Mouse (Mus musculus): ENCODE measurements around the gene Mavs. TPM values are rescaled to one million over a fixed set of nuclear protein-coding genes. Genes with fewer than 3 reads are reported as not detected.
"Not testable (repeated sequence)": the region's sequence is repeated elsewhere in the genome, so short reads cannot be mapped to it uniquely, and the experiment has no call there.

Gene Mavs
- total RNA-seq, 2 experiments from 2014 or later, result 4.5 to 4.7 TPM

DNA sequence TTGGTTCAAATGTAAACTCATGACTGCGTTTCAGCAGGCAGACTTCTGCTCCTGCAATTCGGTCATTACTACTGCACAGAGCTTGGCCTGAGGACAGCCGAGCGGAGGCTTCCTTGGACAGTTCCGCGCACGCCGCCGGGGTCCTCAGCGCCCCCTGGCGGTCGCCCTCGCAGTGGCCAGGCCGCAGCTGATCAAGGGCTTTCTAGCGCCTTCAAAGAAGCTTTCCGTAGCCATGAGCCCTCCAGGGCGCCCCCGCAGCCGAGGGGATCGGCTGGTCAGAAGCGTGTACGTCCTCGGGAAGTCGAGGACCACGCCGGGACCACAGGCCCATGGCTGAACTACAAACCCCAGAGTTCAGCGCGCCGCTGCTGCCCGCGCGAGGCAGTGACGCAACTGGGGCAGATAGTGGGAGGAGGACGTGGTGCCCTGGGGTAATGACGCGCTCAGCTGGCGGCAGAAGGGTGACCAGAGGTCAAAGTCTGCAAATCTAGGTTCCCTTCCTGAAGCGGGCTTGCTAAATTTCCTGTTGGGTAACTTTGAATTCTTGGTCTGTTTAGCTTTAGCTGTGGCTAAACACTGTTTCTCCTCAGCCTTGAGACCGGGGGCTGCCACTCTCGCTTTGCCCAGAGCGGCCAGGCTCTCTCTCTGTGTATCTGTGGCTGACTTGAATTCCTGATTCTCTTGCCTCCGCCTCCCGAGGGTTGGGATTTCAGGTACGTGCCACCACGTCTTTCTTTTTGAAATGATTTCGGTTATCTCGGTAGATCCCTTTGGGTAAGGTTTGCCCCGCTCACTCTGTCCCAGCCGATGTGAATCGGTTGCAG lies 23.7 kb upstream of the Mavs start:
- intact Hi-C loops (cut with DNase I), result no loop called here
- DNase-seq, result peak; percentile 96

DNA sequence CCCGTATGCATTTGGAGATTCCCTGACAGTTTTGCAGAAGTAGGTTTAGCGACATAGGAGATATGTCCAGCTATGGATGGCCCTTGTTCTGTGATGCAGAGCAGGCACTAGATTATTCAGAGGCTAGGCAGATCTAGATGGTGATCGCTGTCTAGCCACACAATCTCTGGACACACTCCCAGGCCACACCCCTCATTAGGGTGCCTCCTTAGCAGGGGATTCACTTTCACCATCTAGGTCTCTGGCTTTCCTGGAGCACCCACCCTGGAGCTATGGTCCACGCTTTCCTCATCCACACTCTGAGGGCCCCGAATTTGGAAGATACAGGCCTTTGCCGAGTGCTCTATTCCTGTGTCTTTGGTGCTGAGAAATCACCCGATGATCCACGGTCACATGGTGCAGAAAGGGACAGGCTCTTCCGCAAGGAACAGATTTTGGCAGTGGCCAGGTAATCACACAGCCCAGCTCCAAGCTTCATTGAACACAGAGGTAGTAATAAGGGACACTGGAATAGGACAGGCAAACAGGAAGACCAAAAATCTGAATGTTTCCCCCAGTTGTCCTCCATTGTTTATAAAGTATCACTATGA lies 22.7 kb upstream of the Mavs start:
- intact Hi-C loops (cut with DNase I), result no loop called here
- no peak for DNase-seq

DNA sequence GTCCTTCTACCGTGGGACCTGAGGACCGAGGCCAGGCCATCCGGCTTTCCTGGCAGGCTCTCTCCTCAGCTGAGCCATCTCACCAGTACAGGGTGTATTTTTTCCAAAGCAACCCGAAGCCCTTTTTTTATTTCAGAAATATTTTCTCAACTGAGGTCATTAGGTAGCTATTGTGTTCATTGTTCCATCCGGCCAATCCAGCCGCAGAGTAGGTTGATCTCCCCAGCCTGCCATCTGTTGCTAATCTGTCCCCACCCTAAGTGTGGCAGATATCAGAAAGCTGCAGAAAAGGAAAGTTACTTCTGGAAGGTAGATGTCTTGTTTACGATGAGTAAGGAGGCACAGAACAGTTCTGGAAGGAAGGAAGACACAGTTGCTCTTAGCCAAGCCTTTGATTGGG lies 20.1 kb upstream of the Mavs start:
- intact Hi-C loops (cut with DNase I), result no loop called here

DNA sequence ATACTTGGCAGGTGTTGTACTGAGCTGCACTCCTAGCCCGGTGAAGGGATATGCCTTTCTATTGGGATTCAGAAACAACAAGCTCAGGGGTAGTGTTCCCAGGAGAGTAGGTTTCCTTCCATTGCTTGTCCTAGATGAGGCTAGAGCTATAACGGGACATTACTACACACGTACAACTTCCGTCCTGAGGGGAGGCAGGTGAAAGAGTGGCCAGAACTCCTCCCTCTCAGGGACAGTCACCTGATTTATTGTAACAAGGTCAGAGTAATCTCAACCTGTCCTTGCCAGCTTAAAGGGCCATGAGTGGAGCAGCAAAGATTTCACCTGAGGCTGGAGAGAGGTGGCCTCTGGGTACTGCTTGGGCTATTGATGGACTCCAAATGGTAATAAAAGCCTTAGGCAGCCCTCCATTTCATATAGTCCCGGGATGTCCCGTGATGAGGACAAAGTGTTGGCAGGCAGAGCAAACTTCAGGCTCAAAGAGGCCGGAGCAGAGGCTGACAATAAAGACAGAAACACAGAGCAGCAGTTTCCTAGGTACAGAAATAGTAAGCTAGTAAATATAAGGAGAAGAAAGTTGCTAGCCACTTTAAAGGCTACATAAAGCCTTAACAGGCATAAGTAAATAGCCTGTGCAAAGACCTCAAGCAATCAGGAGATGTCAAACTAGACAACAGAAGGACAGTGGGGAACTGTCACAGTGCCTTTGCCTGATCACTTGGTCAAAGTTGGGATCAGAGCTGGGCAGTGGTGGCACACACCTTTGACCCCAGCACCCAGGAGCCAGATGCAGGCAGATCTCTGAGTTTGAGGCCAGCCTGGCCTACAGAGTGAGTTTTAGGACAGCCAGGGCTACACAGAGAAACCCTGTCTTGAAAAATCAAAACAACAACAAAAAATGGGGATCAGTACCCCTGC lies 17.7 kb upstream of the Mavs start:
- intact Hi-C loops (cut with DNase I), result no loop called here
- DNase-seq, result no peak

More for the DNA sequence above, 20.1 kb upstream of the Mavs start:
- no peak for DNase-seq

DNA sequence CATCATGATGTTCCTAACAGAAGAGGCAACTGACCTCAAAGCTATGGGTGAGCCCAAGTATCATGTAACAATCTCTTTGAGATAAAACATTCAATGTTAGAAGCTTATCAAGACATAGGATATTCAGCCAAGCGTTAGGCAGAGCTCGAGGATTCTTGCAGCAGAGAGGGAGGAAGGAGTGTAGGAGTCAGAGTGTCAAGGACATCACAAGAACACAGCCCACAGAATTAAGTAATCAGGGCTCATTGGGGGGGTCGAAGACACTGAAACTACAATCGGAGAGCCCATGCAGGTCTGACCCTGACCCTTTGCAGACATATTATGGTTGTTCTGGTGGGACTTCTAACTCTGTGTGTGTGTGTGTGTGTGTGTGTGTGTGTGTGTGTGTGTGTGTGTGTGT lies 13.8 kb upstream of the Mavs start:
- no peak for DNase-seq
- intact Hi-C loops (cut with DNase I), result no loop called here

DNA sequence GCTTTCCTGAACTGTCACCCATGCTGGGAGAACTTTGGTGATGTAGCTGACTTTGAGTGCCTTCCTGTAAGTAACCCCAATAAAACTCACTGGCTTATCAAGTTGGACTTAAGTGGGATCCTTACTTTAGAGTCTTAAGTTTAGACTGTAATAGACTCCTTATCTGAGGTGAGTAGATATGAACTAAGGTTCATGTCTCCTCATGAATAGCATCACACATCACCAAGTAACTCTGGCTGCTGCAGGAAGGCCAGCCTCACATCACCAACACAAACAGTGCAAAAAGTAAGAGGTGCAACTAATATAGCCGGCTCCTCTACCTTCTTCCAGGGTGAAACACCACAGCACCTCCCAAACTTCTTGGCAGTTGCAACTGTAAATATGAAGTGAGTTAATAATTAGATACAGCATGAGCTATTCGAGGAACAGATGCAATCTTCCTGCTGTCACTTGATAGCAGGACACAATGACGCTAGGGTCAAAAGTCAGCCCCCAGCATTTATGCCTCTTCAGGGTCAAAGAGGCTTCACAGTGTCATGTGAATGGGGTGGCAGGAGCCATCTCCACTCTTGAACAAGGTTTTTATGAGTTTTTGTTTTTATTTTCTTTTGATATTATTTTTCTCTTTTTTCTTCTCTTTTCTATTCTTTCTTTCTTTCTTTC lies 11.9 kb upstream of the Mavs start:
- DNase-seq, result no peak
- intact Hi-C loops (cut with DNase I), result no loop called here

DNA sequence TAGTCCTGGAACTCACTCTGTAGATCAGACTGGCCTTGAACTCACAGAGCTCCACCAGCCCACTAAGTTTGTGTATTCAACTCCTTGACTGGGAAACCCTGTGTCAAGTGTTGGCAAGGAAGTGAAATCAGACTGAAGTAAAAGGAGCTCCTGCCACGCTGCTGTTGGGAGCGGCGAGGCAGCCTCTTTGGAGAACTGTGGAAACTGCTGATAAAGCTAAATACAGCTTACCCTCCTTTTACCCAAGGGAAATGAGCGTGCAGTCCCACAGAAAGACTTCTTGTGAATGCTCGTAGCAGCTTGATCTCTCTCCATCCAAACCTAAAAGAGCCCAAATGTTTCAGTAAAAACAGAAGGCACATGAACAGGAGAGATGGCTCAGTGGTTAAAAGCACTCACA lies 11.3 kb upstream of the Mavs start:
- no peak for DNase-seq

DNA sequence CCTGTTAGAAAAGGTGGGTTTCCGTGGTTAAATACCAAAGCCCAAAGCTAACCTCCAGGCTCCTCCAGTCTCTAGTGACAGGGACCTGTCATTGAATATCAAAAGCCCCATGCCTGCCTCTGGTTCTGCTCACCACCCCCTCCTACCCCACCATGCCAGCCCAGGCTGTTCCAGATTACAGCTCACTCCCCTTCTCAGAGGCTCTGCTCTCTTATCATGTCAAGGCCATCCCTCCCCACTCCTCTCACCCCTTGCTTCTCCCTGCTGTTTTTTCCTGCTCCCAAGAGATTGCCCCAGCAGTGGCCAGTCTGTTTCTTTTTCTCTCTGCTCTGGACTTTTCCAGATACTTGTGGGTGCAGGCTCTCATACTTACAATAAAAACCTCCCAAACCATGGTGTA lies 10.3 kb upstream of the Mavs start:
- intact Hi-C loops (cut with DNase I), result no loop called here
- no peak for DNase-seq

More for the DNA sequence above, 11.3 kb upstream of the Mavs start:
- intact Hi-C loops (cut with DNase I), result no loop called here

DNA sequence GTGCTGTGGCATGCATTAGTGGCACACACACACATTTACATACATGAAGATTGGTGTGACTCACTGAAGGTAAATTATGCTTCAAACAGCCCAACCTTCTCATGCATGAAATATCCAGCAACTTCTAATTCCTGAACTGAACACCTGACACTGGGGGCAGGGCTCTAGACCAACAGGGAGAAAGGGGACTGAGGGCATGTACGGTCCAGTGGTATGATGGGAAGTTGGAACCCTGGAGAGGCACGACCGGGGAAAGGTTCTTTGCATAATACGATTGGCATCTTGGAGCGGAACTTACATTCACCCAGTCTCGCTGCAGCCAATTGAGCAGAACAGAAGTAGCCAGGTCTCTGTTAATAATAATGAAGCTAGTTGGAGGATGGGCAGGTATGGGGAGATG lies 8.7 kb upstream of the Mavs start:
- intact Hi-C loops (cut with DNase I), result no loop called here
- no peak for DNase-seq

DNA sequence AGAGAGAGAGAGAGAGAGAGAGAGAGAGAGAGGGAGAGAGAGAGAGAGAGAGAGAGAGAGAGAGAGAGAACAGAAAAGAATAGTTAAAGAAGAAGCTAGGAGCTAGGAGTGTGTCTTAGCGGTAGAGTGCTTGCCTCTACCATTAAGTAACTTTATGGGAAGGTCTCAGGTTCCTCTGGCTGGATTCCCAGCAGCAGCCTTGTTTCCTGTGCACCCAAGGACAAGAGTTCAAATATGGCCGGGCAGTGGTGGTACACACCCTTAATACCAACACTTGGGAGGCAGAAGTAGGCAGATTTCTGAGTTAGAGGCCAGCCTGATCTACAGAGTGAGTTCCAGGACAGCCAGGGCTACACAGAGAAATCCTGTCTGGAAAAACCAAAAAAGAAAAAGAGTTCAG lies 7.2 kb upstream of the Mavs start:
- DNase-seq; intact Hi-C loops (cut with DNase I): not testable (repeated sequence)

DNA sequence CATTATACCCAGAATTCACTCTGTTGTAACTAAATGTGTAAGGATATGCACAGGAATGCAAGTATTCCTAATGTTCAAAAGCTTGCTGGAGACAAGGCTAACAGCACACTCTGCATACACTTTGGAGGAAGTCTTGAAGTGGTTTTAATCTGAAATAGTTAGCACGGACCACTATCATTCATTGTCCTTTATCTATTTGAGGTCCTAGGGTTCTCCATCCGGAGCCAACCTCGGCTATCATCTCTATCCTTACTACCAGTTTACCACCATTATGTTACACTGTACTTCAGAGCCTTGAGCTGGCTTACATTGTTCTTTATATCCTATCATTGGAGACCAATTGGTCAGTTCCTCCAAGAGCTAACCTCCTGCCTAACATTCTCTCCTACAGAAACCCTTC lies 6.6 kb upstream of the Mavs start:
- intact Hi-C loops (cut with DNase I), result no loop called here
- DNase-seq, result no peak

DNA sequence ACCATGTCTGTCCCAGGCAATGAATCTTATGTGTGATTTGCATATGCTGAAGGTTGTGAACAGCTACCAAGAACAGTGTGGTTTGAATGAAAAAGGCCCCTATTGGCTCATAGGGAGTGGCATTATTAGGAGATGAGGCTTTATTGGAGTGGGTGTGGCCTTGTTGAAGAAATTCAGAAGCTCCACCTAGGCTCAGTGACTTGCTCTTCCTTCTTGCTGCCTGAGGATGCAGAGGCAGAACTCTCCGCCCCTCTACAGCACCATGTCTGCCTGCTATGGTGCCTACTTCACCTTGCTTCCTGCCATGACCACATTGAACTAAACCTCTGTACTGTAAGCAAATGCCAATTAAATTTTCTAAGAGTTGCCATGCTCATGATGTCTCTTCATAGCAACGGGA lies 1.3 kb upstream of the Mavs start:
- no peak for DNase-seq
- intact Hi-C loops (cut with DNase I), result no loop called here

DNA sequence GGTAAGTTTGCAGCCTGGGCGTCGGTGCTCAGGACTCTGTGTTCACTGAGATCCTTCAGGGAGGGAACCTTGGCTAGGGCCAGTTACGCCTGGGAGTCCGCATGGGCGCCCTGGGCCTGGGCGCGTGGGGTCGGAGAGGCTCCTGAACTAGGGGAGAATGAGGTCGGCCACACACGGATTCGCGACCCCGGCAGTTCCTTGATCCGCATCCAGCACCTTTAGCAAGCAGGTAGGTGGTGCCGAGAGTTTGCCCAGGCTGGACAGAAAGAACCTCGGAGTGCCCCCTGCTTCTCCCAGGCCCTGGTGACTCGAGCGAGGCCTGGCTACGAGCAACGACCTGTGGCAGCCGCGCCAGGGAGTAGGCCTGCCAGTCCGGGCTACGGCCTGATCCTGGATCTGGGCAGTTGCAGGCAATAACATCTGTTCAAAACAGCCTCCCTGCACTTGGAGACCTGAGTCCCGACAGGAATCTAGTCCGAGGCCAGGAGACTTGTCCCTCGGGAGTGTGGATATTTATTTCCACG lies 326 bp downstream of the Mavs start:
- peak; percentile 15 for DNase-seq
- intact Hi-C loops (cut with DNase I), result no loop called here

DNA sequence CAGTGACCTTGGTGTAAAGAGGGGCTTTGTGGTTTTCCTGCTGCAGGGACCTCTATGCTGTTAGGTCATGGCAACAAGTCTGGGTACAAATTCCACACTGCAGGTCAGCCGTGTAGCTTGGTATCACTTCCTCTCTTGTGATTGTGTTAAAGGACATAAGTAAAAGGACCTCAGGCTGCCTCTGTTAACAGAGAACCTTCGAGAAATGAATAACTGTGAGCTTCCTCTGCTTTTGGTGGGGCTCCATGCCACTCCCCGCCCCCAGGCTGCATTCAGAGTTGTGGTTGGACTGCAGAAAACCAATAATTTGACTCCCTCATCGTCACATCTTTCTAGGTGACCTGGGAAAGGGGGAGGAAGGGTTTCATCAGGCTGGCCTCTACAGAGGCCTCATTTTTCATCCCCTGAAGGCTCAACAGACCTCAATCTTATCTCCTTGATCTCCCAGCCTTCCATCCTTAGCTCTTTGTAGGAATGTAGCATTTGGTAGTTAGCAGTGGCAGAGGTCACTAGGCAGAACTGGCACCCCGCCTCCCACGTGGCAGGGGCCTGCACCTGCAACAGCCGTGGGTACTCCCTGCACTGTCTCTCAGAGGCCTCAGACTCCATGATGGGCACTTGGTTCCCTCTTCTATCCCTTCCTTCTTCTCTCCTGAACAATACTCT lies 1.2 kb downstream of the Mavs start:
- intact Hi-C loops (cut with DNase I), result no loop called here
- no peak for DNase-seq

DNA sequence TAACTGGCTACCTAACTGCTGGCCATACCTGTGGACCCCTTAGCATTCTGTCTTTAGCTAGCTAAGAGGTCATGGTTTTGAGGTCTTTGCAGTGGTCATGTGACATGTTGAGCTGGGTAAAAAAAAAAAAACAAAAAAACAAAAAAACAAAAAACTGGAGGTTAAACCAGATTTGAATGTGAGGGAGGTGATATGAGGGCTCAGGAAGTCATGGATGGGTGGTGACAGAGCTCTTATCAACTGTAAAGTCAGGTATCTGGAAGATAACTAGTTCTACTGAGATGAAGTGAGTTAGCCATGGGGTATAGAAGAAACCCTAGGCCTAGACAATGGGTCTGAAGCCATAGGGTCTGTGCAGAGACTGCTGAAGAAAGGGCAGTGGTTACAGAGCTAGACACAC lies 8.3 kb downstream of the Mavs start:
- no peak for DNase-seq
- intact Hi-C loops (cut with DNase I), result no loop called here

DNA sequence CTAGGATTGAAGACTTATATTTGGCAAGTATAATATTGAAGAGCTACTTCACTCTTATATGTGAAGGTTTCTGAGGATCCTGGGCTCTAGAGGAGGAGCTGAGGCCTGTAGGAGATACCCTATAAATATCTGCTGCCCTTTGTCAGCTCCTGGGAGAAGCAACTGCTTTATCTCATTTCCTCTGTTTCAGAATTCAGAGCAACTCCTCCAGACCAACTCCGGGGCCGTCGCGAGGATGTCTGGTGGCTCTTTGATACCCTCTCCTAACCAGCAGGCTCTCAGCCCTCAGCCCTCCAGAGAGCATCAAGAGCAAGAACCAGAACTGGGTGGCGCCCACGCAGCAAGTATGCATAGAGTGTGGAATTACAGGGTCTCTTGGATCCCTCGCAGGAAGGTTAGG lies 9.1 kb downstream of the Mavs start:
- intact Hi-C loops (cut with DNase I), result no loop called here
- DNase-seq, result no peak

DNA sequence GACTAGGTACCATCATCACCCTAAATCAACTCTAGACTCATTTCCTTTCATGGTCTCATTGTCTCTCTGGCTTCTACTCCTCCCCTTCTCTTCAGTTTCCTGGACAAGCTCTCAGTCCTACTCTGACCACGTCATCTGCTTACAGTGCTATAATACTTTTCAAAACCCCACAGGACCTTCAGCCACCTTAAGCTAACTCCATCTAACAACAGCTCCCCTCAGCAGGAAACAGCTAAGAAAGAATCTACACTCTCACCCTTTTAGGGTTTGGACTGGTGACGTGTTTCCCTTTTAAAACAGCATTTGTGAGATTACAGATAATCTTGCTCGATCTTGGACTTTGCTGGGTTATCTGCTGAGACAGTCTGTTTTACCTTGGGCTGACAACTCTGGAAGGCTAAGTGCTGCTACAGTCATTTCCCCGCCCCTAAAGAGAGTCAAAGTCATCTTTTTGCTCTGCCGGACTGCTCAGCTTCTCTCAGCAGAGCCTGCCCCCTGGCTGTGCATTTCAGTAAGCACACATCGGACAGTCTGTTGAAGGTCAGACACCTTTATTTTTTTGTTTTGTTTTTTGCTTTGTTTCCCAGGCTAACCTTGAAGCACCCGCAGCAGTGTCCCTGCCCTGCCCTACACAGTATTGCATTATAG lies 19.9 kb downstream of the Mavs start:
- intact Hi-C loops (cut with DNase I), result no loop called here
- DNase-seq, result peak; percentile 59

DNA sequence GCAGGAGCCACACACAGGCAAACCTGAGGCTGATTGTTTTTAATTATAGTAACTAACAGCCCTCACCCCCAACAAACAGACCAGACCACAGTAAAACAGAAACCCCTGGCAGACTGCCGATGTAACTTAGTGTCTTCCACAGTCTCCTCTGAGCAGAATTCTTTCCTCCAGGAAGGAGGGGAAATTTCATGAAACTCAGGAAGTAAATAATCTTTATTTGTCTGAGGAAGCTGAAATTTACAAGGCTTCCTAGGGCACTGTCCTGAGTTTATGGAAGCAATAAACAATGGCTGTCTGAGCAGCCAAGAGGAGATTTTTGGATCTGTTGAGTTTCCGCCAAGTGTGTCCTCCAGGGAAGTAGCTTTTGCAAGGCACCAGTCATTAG lies 20.5 kb downstream of the Mavs start:
- intact Hi-C loops (cut with DNase I), result no loop called here

DNA sequence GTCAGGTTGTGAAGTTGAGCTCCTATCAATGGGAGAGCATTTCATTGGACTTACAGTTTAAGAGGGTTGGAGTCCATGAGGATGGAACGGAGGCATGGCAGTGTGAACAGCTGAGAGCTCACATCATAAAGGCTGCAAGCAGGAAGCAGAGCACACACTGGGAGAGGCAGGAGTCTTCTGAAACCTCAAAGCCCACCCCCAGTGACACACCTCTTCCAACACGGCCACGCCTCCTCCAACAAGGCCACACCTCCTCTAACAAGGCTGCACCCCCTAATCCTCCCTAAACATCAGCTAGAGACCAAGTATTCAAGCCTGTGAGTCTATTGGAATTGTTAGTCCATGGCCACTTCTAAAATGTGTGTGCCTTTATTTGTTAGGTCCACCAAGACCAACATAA lies 21.9 kb downstream of the Mavs start:
- intact Hi-C loops (cut with DNase I), result no loop called here
- DNase-seq, result no peak

More for the DNA sequence above, 20.5 kb downstream of the Mavs start:
- DNase-seq, result no peak

DNA sequence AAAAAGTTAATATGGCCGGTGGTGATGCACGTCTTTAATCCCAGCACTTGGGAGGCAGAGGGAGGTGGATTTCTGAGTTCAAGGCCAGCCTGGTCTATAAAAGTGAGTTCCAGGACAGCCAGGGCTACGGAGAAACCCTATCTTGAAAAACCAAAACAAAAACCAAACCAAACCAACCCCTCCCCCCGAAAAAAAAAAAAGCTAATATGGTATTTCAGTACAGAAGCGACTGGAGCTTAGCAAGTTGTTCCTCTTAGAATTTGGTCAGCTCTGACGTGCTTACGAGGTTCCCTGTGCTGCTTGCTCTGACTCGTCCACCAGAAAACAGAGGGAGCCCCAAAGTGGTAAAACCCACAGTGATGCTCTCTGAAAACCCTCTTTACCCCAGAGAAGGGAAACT lies 24.8 kb downstream of the Mavs start:
- DNase-seq, result no peak
- intact Hi-C loops (cut with DNase I), result no loop called here

Measured in left cerebral cortex, postnatal 4 days (tissue).